8 mouse cellular contexts compared by ENCODE assay signal in the genomic region with DNA sequence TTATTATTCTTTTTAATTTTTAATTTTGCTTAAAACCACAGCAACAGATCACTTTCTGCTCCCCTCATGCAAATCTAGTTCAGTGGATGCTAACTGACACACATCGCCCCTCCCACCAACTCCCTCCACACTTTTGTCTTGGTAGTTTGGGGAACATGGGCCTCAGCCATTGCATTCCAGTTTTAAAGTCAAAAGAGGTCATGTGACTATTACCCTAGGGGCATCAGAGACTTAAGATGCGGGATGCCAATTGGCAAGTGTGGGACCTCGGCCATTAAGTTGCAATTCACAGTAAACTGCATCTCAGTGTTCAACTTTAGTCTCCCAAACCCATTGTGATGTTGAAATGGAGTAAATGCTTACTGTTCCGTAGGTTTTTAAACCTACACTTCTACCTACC. TPM values are rescaled to one million over a fixed set of nuclear protein-coding genes. Genes with fewer than 3 reads are reported as not detected.
A peak's percentile ranks its signal among the peaks of the same experiment; 100 is the strongest.
DNase-seq lines count a peak whose midpoint lies in the region; ATAC-seq and TF ChIP-seq lines count a peak whose summit lies in the region.

No protein-coding gene starts in this region.

- no peaks in the 10 kb centered on the region for H3K27me3 ChIP-seq in cerebellum, adult 2 months (ENCODE audit: control insufficient read depth, insufficient read depth, low read length)
- H3K27me3 ChIP-seq in neural tube, embryonic 11.5 days (ENCODE audit: control insufficient read depth, insufficient read depth, low read length) = no peaks in the 10 kb centered on the region
- peaks cover 16% of the 10 kb centered on the region for H3K27me3 ChIP-seq in limb, embryonic 12.5 days

- no peak for TF ChIP-seq CTCF in cerebellum, adult 2 months (IDR thresholded peaks at IDR 0.05; ENCODE audit: borderline replicate concordance, insufficient read depth, low read depth, low read length)

- H3K27ac ChIP-seq in cerebellum, adult 2 months (ENCODE audit: insufficient read depth, low read length) = no peak overlapping the region
- H3K27ac ChIP-seq in neural tube, embryonic 11.5 days (ENCODE audit: low read depth, low read length) = no peak overlapping the region
- no peak overlapping the region for H3K27ac ChIP-seq in limb, embryonic 12.5 days

- no peaks in the 10 kb centered on the region for H3K9me3 ChIP-seq in neural tube, embryonic 11.5 days (ENCODE audit: control insufficient read depth, low read length)
- H3K9me3 ChIP-seq in limb, embryonic 12.5 days = no peaks in the 10 kb centered on the region

- peak overlapping the region; percentile 47 for H3K4me2 ChIP-seq in neural tube, embryonic 11.5 days (ENCODE audit: low read depth)
- H3K4me2 ChIP-seq in limb, embryonic 12.5 days = peak overlapping the region; percentile 51

- no peaks in the 10 kb centered on the region for H3K36me3 ChIP-seq in neural tube, embryonic 11.5 days (ENCODE audit: control insufficient read depth, insufficient read depth, low read length)
- H3K36me3 ChIP-seq in limb, embryonic 12.5 days = no peaks in the 10 kb centered on the region

- TF ChIP-seq POLR2A in cerebellum, adult 2 months (IDR thresholded peaks at IDR 0.05; ENCODE audit: borderline replicate concordance, insufficient read depth, low read length) = no peak

- H3K4me3 ChIP-seq in cerebellum, adult 2 months (replicated peaks; ENCODE audit: insufficient read depth, low read depth, low read length) = peak overlapping the region; percentile 96
- peak overlapping the region; percentile 46 for H3K4me3 ChIP-seq in neural tube, embryonic 11.5 days (ENCODE audit: low read depth, low read length)
- H3K4me3 ChIP-seq in limb, embryonic 12.5 days (replicated peaks) = peak overlapping the region; percentile 51

- no peak overlapping the region for H3K9ac ChIP-seq in neural tube, embryonic 11.5 days (ENCODE audit: low read length)
- H3K9ac ChIP-seq in limb, embryonic 12.5 days (replicated peaks) = peak overlapping the region; percentile 53; the same call in 1 of the 2 replicates

- WGBS in cerebellum, adult 2 months = 42% methylated on average over 4 of the region's 4 CpGs
- WGBS in neural tube, embryonic 11.5 days = 28% methylated on average over 4 of the region's 4 CpGs
- WGBS in limb, embryonic 12.5 days = 28% methylated on average over 4 of the region's 4 CpGs

- ATAC-seq in neural tube, embryonic 11.5 days (ENCODE audit: insufficient read depth, low FRiP score, low TSS enrichment) = no peak
- ATAC-seq in limb, embryonic 12.5 days (ENCODE audit: insufficient number of reproducible peaks, insufficient read depth, low FRiP score, low TSS enrichment, low read depth) = no peak
- ATAC-seq in inflammation-experienced regulatory T-cells, adult 6 months = no peak

- peak in 1 of 2 experiments; percentile 4 for DNase-seq in cerebellum, adult 2 months
- no peak for DNase-seq in cerebellum, postnatal 14 days
- no peak for DNase-seq in neural tube, embryonic 11.5 days (ENCODE audit: low spot score)
- no peak for DNase-seq in neural tube, embryonic 10.5 days (ENCODE audit: extremely low spot score, low spot score)
- no peak for DNase-seq in retina, postnatal 1 day
- DNase-seq in left cerebral cortex, adult 11 months (ENCODE audit: low spot score) = no peak

- H3K4me1 ChIP-seq in cerebellum, adult 2 months (ENCODE audit: control insufficient read depth, insufficient read depth, low read length) = no peaks in the 10 kb centered on the region
- no peaks in the 10 kb centered on the region for H3K4me1 ChIP-seq in neural tube, embryonic 11.5 days (ENCODE audit: control insufficient read depth, insufficient read depth, low read length)
- no peaks in the 10 kb centered on the region for H3K4me1 ChIP-seq in limb, embryonic 12.5 days (replicated peaks)

RNA-seq across cellular contexts. Expression of a gene that starts 1.7 kb away (rescaled TPM):
- 82.6 and 83.0 TPM in 2 replicates for polyA plus RNA-seq in cerebellum, adult 2 months (2012; rRNA removed)
- polyA plus RNA-seq in neural tube, embryonic 11.5 days (2014; fragmentation: Nextera tagmentation; extraction: Ambion mirVana) = 101 and 107 TPM in 2 replicates
- 110 and 119 TPM in 2 replicates for polyA plus RNA-seq in limb, embryonic 12.5 days (2016; fragmentation: Nextera tagmentation; extraction: Ambion mirVana)
- 1 to 10 TPM in 2 of 3 experiments, under 1 TPM in 1; 0.72 to 7.2 (median 2.2) TPM for polyA plus RNA-seq in inflammation-experienced regulatory T-cells, adult 6 months (2017; shearing (Covaris generic))

Comparison
In these comparisons a context has a peak if more than half of its experiments do, and no peak if none do; other contexts are left out.
1. H3K4me3 ChIP-seq: peak in every context shown above with its lines; median percentile 96 in cerebellum, adult 2 months; 51 in limb, embryonic 12.5 days; 46 in neural tube, embryonic 11.5 days.
2. RNA of a gene that starts 1.7 kb away (polyA plus RNA-seq): 110 to 119 TPM in limb, embryonic 12.5 days, 101 to 107 TPM in neural tube, embryonic 11.5 days and 82.6 to 83.0 TPM in cerebellum, adult 2 months; 0.72 to 7.2 TPM in inflammation-experienced regulatory T-cells, adult 6 months; every median in the first group is over 10 times any median in the second.